Mouse (Mus musculus) heart, embryonic 16.5 days (tissue): ENCODE results near the gene Pigu. TPM values are rescaled to one million over a fixed set of nuclear protein-coding genes. Genes with fewer than 3 reads are reported as not detected.
A peak's percentile ranks its signal among the peaks of the same experiment; 100 is the strongest.

ENCODE experiments used
- ATAC-seq: fragments of 200-750 bp; cut with Nextera tagmentation; replicated peaks from 2 replicates; pipeline ENCODE4 v1.8.0; 2017; ENCODE audit warnings: moderate number of reproducible peaks; ENCODE audit not compliant: insufficient read depth, low FRiP score; ENCODE audit errors: extremely low read depth
- H3K27ac ChIP-seq: fragments of 300-500 bp; sonication (generic); 2 replicates; pipeline ENCODE4 v1.5.1; 2014; ENCODE audit warnings: mild to moderate bottlenecking, low read length, control low read depth, moderate library complexity
- H3K27me3 ChIP-seq: fragments of 300-500 bp; sonication (generic); 2 replicates; pipeline ENCODE4 v1.6.1; 2014; ENCODE audit warnings: low read length, mixed read lengths; ENCODE audit not compliant: control insufficient read depth, insufficient read depth
- H3K36me3 ChIP-seq: fragments of 300-500 bp; sonication (generic); 2 replicates; pipeline ENCODE4 v1.6.1; 2014; ENCODE audit not compliant: control insufficient read depth, insufficient read depth
- H3K4me1 ChIP-seq: fragments of 300-500 bp; sonication (generic); 2 replicates; pipeline ENCODE4 v1.6.1; 2014; ENCODE audit warnings: low read length, mixed read lengths; ENCODE audit not compliant: control insufficient read depth, insufficient read depth
- H3K4me2 ChIP-seq: fragments of 300-500 bp; sonication (generic); 2 replicates; pipeline ENCODE4 v1.6.1; 2014; ENCODE audit warnings: low read depth, mild to moderate bottlenecking, control low read depth, low read length
- H3K4me3 ChIP-seq: fragments of 300-500 bp; sonication (generic); 2 replicates; pipeline ENCODE4 v1.5.1; 2014; ENCODE audit warnings: mild to moderate bottlenecking, control low read depth, low read length
- H3K9ac ChIP-seq: fragments of 300-500 bp; sonication (generic); 2 replicates; pipeline ENCODE4 v1.6.1; 2014; ENCODE audit warnings: low read length, control low read depth
- H3K9me3 ChIP-seq: fragments of 300-500 bp; sonication (generic); replicated peaks from 2 replicates; pipeline ENCODE4 v1.6.1; 2016; ENCODE audit warnings: low read length; ENCODE audit not compliant: control insufficient read depth
- WGBS: fragments of 180-500 bp; shearing (Covaris S2); extraction: QIAGEN DNeasy Blood & Tissue Kit; methylation state at CpG from one replicate; pipeline ENCODE4 v1.1.7; 2014; 5-methylcytosine and 5-hydroxymethylcytosine counted together
- polyA plus RNA-seq: library from polyadenylated mRNA; unstranded; fragments of >200 nt; fragmentation: Nextera tagmentation; extraction: Ambion mirVana; gene quantifications from 2 replicates; pipeline ENCODE4 v1.2.1, GENCODE M21; 2015

Gene Pigu
- polyA plus RNA-seq, 1 experiment from 2014 or later = 59.2 TPM

DNA sequence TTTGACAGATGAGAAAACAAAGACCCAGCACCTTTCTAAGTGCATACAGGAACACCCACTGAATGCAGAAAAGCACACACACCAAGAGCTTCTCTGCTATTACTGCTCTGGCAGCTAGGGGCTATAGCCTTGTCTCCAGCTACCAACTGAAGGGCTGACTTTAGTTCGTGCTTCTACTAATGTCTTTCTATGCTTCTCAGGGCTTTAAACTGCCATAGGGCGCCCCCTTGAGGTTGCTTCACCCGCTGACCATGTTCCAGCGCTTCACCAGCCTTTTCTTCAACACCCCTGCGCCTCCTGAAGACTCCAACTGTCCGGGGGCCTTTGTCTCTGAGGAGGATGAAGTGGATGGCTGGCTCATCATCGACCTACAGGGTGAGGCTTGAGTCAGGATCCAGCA, 27.9 kb upstream of the Pigu start:
- no peak overlapping the region for H3K4me2 ChIP-seq
- H3K4me1 ChIP-seq = peaks cover 41% of the 10 kb centered on the region
- 37% methylated on average over 7 of the region's 7 CpGs for WGBS
- ATAC-seq = no peak
- H3K27me3 ChIP-seq = no peaks in the 10 kb centered on the region
- H3K36me3 ChIP-seq = peaks cover 21% of the 10 kb centered on the region
- no peak overlapping the region for H3K4me3 ChIP-seq
- no peak overlapping the region for H3K27ac ChIP-seq
- H3K9me3 ChIP-seq = no peaks in the 10 kb centered on the region
- H3K9ac ChIP-seq = no peak overlapping the region

DNA sequence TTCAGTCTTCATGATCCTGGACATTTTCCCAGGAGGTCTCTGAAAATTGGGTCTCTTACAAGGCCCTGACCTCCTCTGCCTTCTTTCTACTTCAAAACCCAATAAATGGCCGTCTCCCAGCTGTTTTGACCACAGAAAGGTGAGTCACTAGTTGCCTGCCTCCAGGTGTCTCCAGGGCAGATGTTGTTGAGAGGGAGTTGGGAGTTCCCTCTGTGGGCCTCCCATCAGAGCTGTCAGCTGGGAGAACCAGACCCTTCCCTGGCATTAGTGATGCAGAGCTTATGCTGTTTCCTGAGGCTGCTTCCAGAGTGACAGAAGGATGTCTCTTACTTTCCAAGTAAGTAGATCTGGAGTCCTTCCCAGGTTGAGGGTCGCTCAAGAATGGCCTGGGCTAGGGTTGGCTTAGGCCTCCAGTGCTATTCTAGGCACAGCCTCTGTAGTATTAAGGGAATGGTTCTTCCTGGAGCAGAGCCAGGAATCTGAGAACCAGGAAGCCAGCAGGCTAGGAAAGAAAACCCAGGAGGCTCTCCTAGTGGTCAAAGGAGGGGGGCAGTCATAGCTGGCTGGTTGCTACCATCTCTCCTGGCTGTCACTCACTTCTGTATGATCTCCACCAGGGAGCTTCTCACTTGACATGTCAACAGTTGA, 25.7 kb upstream of the Pigu start:
- H3K9me3 ChIP-seq = no peaks in the 10 kb centered on the region
- peak overlapping the region; percentile 76 for H3K4me2 ChIP-seq
- peak overlapping the region; percentile 90 for H3K4me3 ChIP-seq
- 38% methylated on average over 2 of the region's 2 CpGs for WGBS
- H3K9ac ChIP-seq = peak overlapping the region; percentile 94
- no peaks in the 10 kb centered on the region for H3K27me3 ChIP-seq
- H3K36me3 ChIP-seq = peaks cover 15% of the 10 kb centered on the region
- H3K4me1 ChIP-seq = peaks cover 28% of the 10 kb centered on the region
- peak overlapping the region; percentile 100 for H3K27ac ChIP-seq
- ATAC-seq = peak; percentile 15; the same call in 1 of the 2 replicates

DNA sequence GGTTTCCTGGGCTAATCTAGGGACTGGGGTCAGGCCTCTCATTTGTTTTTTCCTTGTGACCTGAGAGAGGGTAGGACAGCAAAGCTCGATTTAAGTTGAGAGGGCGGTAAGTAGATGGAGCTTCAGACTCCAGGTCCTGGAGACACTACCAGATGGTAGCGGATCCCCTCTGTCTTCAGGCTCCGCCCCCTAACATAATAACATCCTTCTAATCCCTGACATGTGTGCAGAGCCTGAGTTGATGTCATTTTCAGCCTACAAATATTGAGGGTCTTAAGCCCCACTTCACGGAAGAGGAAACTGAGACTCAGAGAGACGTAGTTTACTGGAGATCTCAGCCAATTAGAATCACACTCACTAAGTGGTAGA, 25.1 kb upstream of the Pigu start:
- Histone ChIP-seq H3K4me1 (peaks cover 28% of the 10 kb centered on the region), H3K9ac (peak overlapping the region; percentile 94), H3K4me3 (peak overlapping the region; percentile 90), H3K27ac (peak overlapping the region; percentile 100), H3K36me3 (peaks cover 13% of the 10 kb centered on the region), H3K27me3 (no peaks in the 10 kb centered on the region), H3K4me2 (peak overlapping the region; percentile 76), H3K9me3 (no peaks in the 10 kb centered on the region)
- WGBS = 12% methylated on average over 6 of the region's 6 CpGs
- 0 out of 2 replicates have a peak, but pooled peaks have one; percentile 0 for ATAC-seq

DNA sequence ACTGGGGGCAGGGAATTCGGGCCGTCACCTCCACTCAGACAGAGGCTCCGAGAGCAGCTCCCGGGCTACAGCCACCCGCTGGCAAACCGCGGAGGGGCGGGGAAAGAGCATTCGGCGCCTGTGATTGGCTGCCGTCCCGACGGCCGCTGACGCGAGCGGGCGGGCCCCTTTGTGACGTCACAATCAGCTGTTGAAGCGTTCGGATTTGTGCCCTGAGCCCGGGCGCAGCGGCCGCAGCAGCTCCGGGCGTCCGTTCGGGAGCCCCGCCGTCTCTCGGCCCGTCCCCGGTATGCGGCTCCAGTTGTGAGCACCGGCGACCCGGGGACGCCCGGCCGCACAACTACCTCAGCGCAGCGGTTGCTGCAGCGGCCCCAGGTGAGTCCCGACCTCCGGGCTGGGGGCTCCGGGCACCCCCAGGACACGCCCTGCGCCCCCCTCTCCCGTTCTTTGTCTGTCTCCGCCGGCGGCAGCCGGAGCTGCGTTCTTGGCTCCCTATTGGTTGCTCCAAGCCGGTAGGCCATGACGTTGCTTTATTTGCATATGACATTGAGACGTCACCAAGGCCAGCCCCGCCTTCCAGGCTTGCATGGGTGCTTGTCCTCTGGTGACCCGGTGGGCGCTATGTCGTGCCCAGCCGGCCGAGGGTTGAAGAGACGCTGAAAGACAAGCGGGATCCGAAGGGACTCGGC, 24.6 kb upstream of the Pigu start:
- H3K27me3 ChIP-seq = no peaks in the 10 kb centered on the region
- peaks cover 12% of the 10 kb centered on the region for H3K36me3 ChIP-seq
- peaks cover 28% of the 10 kb centered on the region for H3K4me1 ChIP-seq
- peak; percentile 93 for ATAC-seq
- H3K9ac ChIP-seq = peak overlapping the region; percentile 94
- peak overlapping the region; percentile 90 for H3K4me3 ChIP-seq
- under 1% methylated on average over 62 of the region's 68 CpGs for WGBS
- peak overlapping the region; percentile 76 for H3K4me2 ChIP-seq
- no peaks in the 10 kb centered on the region for H3K9me3 ChIP-seq
- peak overlapping the region; percentile 100 for H3K27ac ChIP-seq

DNA sequence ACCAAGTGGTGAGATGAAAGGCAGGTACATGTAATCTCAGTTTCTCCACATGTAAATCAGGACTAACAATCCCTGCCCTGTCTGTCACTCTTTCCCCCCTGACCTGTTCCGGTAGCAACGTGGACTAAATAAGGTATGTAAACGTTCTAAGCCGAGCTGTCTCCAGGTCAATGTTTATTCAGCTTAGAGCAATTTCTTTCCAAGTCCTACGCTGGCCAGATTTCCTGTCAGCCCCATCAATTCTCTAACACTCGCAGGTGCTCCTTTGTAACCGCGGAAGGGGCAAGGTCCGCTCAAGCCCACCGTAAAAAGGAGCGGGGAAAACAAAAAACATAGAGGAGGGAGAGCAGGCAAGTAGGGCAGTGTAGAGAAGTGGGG, 23.8 kb upstream of the Pigu start:
- peak overlapping the region; percentile 94 for H3K9ac ChIP-seq
- H3K4me1 ChIP-seq = peaks cover 22% of the 10 kb centered on the region
- 1% methylated on average over 11 of the region's 11 CpGs for WGBS
- peak overlapping the region; percentile 76 for H3K4me2 ChIP-seq
- peaks cover 7% of the 10 kb centered on the region; the same call in 1 of the 2 replicates for H3K36me3 ChIP-seq
- peak overlapping the region; percentile 90 for H3K4me3 ChIP-seq
- H3K27me3 ChIP-seq = no peaks in the 10 kb centered on the region
- ATAC-seq = no peak
- no peaks in the 10 kb centered on the region for H3K9me3 ChIP-seq
- H3K27ac ChIP-seq = peak overlapping the region; percentile 100

DNA sequence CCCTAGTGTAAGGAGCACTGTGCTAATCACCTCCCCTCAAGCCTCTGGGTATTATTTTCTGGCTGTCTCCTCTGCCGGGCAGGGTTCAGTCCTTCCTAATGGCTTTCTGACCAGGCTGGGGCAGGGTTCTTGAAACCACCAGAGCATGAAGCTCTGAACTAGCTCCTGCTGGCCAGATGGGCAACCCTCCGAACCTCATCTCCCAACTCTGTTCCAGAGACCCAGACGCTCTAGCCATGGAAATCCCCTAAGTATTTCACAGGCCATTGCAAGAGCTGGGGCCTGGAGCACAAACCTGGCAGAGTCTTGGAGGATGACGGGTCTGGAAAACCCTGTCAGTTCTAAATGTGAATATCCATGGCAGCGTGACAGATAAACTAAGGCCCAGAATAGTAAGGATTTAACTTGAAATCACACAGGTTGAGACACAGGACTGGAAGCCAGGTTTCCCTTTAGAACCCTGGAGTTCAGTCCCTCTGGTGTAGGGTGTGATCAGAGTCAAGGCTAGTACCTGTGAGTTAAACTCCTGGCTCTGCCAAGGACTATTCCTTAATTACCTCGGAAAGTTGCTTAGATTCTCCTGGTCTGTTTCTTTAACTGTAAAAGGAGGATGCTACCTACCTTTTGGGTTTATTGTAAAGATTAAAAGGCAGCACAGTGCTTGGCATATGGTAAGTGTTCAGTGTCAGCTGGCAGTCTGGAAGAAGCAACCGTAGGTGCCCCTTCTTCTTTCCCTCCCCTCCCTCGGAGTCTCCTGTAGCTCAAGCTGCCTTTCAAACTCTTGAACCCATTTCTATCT, 23.2 kb upstream of the Pigu start, which contains the start of gene Trp53inp2:
Trp53inp2 (plus strand) TSS at position 799 of the 799 bp plus-strand sequence.
- Histone ChIP-seq H3K4me2 (peak within 1 kb of the TSS; percentile 76), H3K27ac (peak within 1 kb of the TSS; percentile 100), H3K9me3 (no peaks in the 10 kb centered on the region), H3K4me3 (peak within 1 kb of the TSS; percentile 90), H3K36me3 (peaks cover 2% of the 10 kb centered on the region; the same call in 1 of the 2 replicates), H3K27me3 (no peaks in the 10 kb centered on the region), H3K4me1 (peaks cover 20% of the 10 kb centered on the region), H3K9ac (peak within 1 kb of the TSS; percentile 94)
- no peak for ATAC-seq
- 65% methylated on average over 8 of the region's 8 CpGs for WGBS

DNA sequence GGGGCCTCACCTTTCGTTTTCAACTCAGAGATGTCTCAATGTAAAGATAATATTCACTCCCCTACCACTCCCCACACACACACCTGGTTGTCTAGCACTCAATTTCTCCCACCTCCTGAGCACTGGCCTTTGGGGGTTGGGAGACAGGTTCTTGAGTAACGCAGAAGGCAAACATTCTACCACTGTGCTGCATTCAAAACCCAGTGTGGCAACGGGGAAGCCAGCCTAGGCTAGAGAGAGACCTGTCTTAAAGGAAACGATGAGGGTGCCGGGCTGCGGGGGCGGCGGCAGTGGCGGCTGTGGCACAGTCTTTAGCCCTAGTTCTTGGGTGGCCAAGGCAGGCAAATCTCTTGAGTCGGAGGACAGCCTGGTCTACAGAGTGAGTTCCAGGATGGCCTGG, 19.0 kb upstream of the Pigu start:
- Histone ChIP-seq H3K4me1 (peaks cover 11% of the 10 kb centered on the region), H3K4me3 (no peak overlapping the region), H3K36me3 (no peaks in the 10 kb centered on the region), H3K27me3 (no peaks in the 10 kb centered on the region), H3K27ac (no peak overlapping the region), H3K9ac (no peak overlapping the region), H3K4me2 (no peak overlapping the region), H3K9me3 (no peaks in the 10 kb centered on the region)
- WGBS = 75% methylated on average over 10 of the region's 10 CpGs
- no peak for ATAC-seq

DNA sequence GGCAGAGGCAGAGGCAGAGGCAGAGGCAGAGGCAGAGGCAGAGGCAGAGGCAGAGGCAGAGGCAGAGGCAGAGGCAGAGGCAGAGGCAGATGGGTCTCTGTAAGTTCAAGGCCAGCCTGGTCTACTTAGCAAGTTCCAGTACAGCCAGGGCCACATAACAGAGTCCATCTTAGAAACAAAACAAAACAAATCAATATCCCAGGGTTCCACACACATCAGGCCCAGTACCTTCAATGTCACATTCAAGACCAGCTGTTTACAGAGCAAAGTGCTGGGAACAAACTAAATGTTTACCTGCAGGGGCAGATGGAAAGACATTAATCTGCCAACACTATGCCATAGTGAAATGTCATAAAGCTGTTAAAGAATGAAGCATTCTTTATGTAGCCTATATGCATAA, 17.3 kb upstream of the Pigu start:
- Histone ChIP-seq H3K9ac (no peak overlapping the region), H3K9me3 (no peaks in the 10 kb centered on the region)

DNA sequence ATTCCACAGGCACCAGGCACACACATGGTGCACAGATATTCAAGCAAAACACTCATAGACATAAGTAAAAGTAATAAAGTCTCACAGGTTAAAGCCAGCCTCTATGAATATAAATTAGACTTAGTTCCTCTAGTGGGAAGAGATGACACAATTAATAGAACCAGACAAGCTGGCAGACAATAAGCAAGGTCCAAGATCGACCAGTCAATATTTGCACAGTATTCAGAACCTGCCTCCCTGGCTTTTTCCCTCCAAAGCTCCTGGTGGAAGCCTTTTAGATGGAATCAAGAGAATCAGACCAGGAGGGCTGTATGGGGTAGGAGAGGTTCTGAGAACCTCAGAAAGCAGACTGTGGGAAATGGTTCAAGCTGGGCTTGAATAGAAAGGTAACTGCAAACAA, 16.7 kb upstream of the Pigu start:
- Histone ChIP-seq H3K27ac (no peak overlapping the region), H3K9ac (no peak overlapping the region), H3K9me3 (no peaks in the 10 kb centered on the region), H3K4me2 (no peak overlapping the region), H3K36me3 (no peaks in the 10 kb centered on the region), H3K27me3 (no peaks in the 10 kb centered on the region), H3K4me1 (peaks cover 17% of the 10 kb centered on the region), H3K4me3 (no peak overlapping the region)
- no peak for ATAC-seq
- 79% methylated on average over 1 of the region's 1 CpGs for WGBS

More for the DNA sequence above, 17.3 kb upstream of the Pigu start:
- Histone ChIP-seq H3K4me3 (no peak overlapping the region), H3K27me3 (no peaks in the 10 kb centered on the region), H3K4me1 (peaks cover 12% of the 10 kb centered on the region), H3K4me2 (no peak overlapping the region), H3K36me3 (no peaks in the 10 kb centered on the region), H3K27ac (no peak overlapping the region)
- no peak for ATAC-seq
